Mouse (Mus musculus) retina, adult 2 months (tissue): Measurements from ENCODE around the gene Trub2.
"Not testable (repeated sequence)": the region's sequence is repeated elsewhere in the genome, so short reads cannot be mapped to it uniquely, and the experiment has no call there.

Experiments
- DNase-seq: peaks from one replicate; pipeline ENCODE4 v3.0.0-alpha.2; 2012; ENCODE audit warnings: low read depth, low spot score

The Trub2 gene

DNA sequence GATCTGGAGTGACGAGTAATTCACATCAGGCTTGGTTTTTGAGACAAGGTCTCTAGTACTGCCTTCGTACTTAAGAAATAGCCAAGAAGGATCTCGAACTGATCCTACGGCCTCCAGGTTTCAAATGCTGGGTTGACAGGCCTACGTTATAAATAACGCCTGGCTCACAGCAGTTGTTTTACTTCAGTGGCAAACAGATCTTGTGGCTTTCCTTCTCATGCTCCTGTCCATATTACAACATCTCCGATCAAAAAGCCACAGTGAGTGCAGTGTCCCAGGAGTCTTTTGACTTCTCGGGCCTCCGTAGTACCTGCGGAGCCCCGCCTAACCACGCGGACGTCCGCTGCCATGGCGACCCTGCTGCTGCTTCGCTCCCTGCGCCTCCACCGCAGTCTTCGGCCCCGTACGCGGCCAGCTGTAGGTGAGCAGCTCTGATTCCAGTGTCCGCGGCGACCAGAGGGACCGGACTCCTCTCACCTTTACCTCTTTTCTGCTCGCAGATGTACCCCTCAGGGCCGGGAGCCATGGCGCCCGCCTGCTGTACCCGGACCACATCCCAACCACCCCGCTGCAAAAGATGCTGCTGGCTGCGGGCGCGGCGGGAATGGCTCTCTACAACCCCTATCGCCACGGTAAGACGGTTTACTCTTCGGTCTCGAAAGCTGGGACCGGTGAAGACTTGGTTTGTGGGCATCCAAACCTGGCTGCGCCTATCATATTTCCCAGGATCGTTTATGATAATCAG is at the start of gene Trub2:
Trub2 (minus strand) TSS at position 566 of the 745 bp plus-strand sequence.
- peak; percentile 61 for DNase-seq

- DNase-seq = no peak
Measured at GRCm38 (mm10) chr2:29835391-29835899, 47.1 kb upstream of the Trub2 start.

DNA sequence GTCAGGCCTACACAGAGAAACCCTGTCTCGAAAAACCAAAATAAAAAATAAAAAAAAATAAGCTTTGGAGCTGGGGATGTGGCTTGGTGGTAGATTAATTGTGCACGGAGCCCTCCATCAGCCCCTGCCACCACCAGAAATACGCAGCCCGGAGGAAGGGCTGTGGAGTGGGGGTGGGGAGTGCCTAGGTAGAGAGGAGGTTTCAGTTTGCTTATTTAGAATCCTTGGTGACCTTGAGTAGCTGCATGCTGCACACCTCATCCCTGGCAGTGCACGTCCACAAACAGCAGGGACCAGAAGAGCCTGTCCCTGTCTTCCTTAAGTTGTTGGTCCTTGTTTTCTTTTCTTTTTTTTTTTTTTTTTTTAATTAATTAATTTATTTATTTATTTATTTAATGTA is 45.5 kb upstream of the Trub2 start:
- DNase-seq = no peak

GRCm38 (mm10) chr2:29831106-29831505 is 42.8 kb upstream of the Trub2 start:
- DNase-seq = no peak

- no peak for DNase-seq
Measured at GRCm38 (mm10) chr2:29827709-29828024, 39.4 kb upstream of the Trub2 start.

DNA sequence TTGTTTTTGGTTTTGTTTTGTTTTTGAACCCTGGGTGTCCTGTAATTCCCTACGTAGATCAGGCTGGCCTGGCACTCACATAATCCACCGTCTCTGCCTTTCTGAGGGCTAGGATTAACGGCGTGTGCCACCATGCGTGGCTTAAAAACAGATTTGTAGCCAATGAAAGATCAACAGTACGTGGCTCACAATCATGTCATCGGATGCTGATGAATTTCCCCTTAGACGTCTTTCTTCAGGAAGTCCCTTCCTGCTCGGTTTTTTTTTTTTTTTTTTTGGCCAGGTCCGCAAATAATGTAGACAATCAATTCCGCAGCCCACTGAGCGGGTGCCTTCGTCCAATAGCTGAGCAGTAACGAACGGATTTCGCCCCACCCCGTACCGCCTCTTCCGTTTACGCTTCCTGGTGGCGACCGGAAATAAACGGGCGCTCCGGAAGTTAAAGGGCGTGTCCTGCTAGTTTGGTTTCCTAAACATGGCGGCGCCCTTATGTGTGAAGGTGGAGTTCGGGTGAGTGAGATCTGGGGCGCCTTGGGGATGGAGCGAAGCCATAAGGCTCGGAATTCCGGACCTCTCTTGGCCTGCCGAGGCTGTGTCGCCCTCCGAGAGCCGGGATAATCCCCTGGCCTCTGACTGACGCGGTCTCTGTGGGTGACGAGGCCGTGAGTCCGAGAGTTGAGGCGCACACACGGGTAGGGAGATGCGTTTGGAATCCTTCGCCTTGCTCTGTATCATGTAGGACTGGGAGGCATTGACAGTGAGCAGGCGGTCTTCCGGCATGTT is 38.8 kb upstream of the Trub2 start:
- peak; percentile 94 for DNase-seq

- DNase-seq = no peak
Measured at GRCm38 (mm10) chr2:29826318-29826925, 38.1 kb upstream of the Trub2 start.

DNA sequence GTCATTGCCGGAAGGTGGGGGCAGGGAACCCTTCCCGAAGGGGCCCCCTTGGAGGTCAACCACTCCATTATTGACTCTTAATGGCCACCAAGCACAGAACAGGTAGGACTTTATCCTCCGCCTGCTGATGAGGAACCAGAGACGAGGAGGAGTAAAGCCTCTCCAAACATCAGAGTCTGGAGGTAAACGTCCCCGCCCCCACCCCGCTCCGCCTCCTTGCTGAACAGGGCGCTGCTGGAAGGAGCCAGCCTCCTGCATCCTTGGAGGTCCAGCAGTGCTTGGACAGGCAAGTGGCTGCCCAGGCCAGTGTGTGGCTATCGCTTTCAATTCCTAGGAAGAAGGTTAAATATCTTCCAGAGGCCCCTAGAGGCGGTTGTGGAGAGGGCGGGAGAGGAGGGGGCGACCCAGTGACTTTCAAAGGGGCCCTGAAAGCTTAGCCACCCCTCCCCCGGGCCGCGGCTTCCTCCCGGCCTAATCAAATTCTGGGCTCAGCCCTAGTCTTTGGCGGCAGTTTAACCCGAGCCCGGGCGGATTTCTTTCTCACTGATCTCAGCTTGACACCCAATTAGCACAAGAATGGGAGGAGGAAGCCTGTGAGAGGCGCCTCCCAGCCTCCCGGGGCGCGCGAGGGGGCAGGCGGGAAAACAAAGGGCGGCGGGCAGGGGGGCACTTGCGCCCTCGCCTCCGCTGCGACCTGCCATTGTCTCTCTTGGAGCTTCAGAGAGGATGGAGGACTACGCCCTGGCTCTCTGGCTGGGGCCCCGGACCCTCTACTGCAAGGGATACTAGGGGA is 31.9 kb upstream of the Trub2 start, which contains the start of gene Urm1:
Urm1 (plus strand) TSS at position 51 of the 793 bp plus-strand sequence.
- no peak for DNase-seq

DNA sequence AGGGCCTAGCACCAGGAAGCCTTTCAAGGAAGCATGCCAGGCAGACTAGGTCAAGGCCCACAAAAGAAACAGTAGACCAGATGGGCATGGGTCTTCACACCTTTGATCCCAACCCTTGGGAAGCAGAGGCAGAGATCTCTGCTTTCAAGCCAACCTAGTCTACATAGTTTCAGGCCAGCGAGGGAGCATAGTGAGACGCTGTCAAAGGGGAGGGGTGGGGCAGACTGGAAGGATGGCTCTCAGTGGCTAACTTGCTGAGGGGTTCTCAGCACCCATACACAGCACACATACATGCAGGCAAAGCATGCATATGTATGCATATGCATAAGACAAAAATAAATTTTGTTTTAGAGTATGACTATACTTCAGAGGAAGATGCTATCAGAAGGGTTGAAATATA is 31.1 kb upstream of the Trub2 start:
- no peak for DNase-seq

- DNase-seq = peak; percentile 64
Measured at GRCm38 (mm10) chr2:29817426-29818232, 29.3 kb upstream of the Trub2 start.

DNA sequence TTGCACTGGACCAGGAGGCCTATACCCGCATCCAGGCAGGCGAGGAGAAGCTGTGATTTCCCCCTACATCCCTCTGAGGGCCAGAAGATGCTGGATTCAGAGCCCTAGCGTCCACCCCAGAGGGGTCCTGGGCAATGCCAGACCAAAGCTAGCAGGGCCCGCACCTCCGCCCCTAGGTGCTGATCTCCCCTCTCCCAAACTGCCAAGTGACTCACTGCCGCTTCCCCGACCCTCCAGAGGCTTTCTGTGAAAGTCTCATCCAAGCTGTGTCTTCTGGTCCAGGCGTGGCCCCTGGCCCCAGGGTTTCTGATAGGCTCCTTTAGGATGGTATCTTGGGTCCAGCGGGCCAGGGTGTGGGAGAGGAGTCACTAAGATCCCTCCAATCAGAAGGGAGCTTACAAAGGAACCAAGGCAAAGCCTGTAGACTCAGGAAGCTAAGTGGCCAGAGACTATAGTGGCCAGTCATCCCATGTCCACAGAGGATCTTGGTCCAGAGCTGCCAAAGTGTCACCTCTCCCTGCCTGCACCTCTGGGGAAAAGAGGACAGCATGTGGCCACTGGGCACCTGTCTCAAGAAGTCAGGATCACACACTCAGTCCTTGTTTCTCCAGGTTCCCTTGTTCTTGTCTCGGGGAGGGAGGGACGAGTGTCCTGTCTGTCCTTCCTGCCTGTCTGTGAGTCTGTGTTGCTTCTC is 27.5 kb upstream of the Trub2 start:
- no peak for DNase-seq

- DNase-seq = no peak
Measured at GRCm38 (mm10) chr2:29803400-29803831, 15.1 kb upstream of the Trub2 start.

DNA sequence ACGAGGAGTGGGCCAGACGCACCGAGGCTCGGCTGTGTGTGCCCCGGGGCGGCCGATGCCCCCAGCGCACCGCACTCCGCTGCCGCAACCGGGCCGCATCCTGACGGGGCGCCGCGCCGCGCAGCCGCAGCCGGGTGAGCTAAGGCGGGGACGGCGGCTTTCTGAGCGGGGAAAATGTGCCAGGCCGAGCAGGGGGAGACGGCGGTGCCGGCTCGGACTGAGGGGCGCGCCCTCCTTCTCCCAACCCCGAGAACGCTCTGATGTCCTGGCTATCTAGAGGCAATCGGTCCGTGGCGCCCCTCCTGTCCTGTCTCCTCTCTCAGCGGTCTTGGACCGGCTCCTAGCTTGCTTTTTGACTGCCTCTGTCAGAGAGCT is 14.5 kb upstream of the Trub2 start:
- no peak for DNase-seq

GRCm38 (mm10) chr2:29802075-29802826 is 13.9 kb upstream of the Trub2 start, which contains the start of gene Slc27a4:
Gene Slc27a4, plus strand, starts transcription at chr2:29802634.
- peak; percentile 72 for DNase-seq

DNA sequence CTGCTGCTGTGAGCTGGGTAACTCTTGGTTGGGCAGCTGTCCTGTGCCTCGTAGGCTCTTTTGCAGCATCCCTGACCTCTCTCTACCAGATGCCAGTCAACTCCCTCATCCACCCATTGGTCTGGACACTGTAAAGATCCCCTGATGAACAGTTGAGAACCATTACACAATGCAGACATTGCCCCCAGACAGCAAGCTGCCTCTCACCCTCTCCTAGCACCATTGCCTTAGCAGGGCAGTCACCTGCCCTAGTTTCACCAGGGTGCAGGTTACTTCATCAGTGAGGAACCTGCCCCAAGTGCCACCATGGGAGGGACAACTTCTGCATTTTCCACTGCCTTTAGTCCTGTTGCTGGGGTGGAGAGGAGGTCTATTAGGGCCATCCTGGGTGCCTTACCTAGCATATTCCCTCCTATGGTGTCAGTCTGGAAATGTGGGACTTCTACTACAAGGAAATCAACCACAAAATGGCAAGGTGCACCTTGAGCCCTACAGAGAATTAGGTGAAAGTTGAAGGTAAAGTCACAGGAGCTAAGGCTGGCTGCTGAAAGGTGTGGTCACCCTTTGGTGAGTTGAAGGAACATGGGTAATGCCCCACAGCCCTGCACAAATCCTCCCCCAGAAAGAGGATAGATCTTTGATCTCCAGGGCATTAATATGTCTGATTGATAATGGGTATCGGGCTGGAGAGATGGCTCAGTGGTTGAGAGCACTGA is 4.6 kb upstream of the Trub2 start:
- DNase-seq = no peak

DNA sequence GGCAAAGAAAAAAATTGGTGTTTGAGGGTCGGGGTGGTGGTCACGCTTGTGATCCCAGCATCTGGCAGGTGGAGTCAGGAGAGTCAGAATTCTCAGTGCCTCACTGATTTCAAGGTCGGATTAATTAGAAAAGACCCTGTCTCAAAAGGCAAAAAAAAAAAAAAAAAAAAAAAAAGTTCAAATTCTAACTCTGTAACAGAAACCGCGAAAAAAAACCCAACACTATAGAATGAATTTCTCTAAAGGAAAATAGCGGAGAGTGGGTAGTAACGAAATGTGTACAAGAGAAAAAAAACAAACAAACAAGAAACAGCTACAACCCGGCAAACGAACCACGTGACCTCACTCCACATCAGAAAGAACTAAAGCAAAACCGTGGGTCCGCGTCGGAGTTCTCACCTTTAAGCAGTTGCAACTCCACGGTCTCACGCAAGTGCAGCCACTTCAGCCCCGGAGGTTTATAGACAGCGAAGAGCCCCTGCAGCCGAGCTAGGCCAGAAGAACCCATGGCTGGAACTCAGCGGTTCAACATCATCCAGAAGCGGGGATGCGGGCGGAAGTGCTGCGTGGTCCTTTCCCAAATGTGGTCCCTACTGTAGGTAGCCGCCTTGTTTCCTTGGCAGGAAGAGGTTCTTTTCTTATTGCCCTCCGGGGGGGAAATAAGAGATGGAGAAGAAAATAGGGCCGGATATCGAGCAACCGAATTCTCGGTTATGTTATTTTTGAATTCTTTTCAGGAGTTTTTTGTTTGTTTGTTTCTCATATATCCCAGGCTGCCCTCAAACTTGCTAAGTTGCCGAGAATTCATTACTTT is 991 bp downstream of the Trub2 start, which contains the start of gene Coq4:
Coq4 (plus strand) TSS at position 390 of the 814 bp plus-strand sequence.
- DNase-seq = peak; percentile 92

- DNase-seq = no peak
Measured at GRCm38 (mm10) chr2:29784290-29784689, 4.0 kb downstream of the Trub2 start.

DNA sequence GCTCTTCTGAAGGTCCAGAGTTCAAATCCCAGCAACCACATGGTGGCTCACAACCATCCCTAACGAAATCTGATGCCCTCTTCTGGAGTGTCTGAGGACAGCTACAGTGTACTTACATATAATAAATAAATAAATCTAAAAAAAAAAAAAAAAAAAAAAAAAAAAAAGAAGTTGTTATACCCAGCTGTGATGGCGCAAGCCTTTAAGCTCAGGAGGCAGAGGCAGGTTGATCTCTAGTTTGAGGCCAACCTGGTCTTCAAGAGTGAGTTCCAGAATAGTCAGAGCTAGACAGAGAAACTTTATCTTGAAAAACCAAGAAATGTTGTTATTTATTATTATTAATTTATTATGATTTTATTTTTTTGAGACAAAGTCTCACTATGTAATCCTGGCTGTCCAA is 7.0 kb downstream of the Trub2 start:
- DNase-seq = not testable (repeated sequence)
